Mouse (Mus musculus): ENCODE results near the gene Msi1. TPM values are rescaled to one million over a fixed set of nuclear protein-coding genes. Genes with fewer than 3 reads are reported as not detected.

Gene Msi1
- polyA plus RNA-seq, 1 experiment from 2014 or later, result 2.0 TPM

GRCm38 (mm10) chr5:115449247-115449646 lies 19.8 kb downstream of the Msi1 start:
- Histone ChIP-seq H3K4me3 (no peak overlapping the region), H3K36me3 (peaks cover 4% of the 10 kb centered on the region), H3K4me1 (replicated peaks) (peaks cover 18% of the 10 kb centered on the region), H3K4me2 (no peak overlapping the region), H3K9me3 (replicated peaks) (no peaks in the 10 kb centered on the region), H3K9ac (no peak overlapping the region), H3K27ac (no peak overlapping the region), H3K27me3 (no peaks in the 10 kb centered on the region)
- 72% methylated on average over 3 of the region's 3 CpGs for WGBS
- no peak for ATAC-seq (replicated peaks; ENCODE audit: insufficient number of reproducible peaks, insufficient read depth, low FRiP score, low read depth)

GRCm38 (mm10) chr5:115450410-115451317 lies 21.3 kb downstream of the Msi1 start:
- peaks cover 4% of the 10 kb centered on the region for H3K36me3 ChIP-seq
- no peak overlapping the region; the same call in 1 of the 2 replicates for H3K27ac ChIP-seq
- 57% methylated on average over 27 of the region's 27 CpGs for WGBS
- peaks cover 18% of the 10 kb centered on the region for H3K4me1 ChIP-seq (replicated peaks)
- no peak overlapping the region for H3K4me3 ChIP-seq
- ATAC-seq (replicated peaks; ENCODE audit: insufficient number of reproducible peaks, insufficient read depth, low FRiP score, low read depth), result peak; percentile 21; the same call in 1 of the 2 replicates
- H3K9me3 ChIP-seq (replicated peaks), result no peaks in the 10 kb centered on the region
- 0 out of 2 replicates have a peak overlapping the region, but pooled peaks have one; percentile 25 for H3K9ac ChIP-seq
- peak overlapping the region; percentile 40 for H3K4me2 ChIP-seq
- no peaks in the 10 kb centered on the region for H3K27me3 ChIP-seq

GRCm38 (mm10) chr5:115454422-115455090 lies 25.2 kb downstream of the Msi1 start:
- Histone ChIP-seq H3K4me1 (replicated peaks) (peaks cover 18% of the 10 kb centered on the region), H3K9me3 (replicated peaks) (no peaks in the 10 kb centered on the region), H3K27me3 (no peaks in the 10 kb centered on the region), H3K4me3 (no peak overlapping the region), H3K27ac (no peak overlapping the region), H3K36me3 (no peaks in the 10 kb centered on the region; the same call in 1 of the 2 replicates), H3K9ac (no peak overlapping the region), H3K4me2 (no peak overlapping the region)
- 79% methylated on average over 12 of the region's 12 CpGs for WGBS
- ATAC-seq (replicated peaks; ENCODE audit: insufficient number of reproducible peaks, insufficient read depth, low FRiP score, low read depth), result no peak

GRCm38 (mm10) chr5:115455838-115456237 lies 26.4 kb downstream of the Msi1 start:
- peaks cover 7% of the 10 kb centered on the region for H3K4me1 ChIP-seq (replicated peaks)
- H3K36me3 ChIP-seq, result no peaks in the 10 kb centered on the region; the same call in 1 of the 2 replicates
- no peak overlapping the region for H3K9ac ChIP-seq
- H3K27me3 ChIP-seq, result no peaks in the 10 kb centered on the region
- H3K9me3 ChIP-seq (replicated peaks), result no peaks in the 10 kb centered on the region
- H3K27ac ChIP-seq, result no peak overlapping the region
- WGBS, result 81% methylated on average over 7 of the region's 7 CpGs
- H3K4me3 ChIP-seq, result no peak overlapping the region
- no peak for ATAC-seq (replicated peaks; ENCODE audit: insufficient number of reproducible peaks, insufficient read depth, low FRiP score, low read depth)
- no peak overlapping the region for H3K4me2 ChIP-seq

- Histone ChIP-seq H3K4me2 (no peak overlapping the region), H3K4me3 (no peak overlapping the region), H3K9ac (no peak overlapping the region), H3K9me3 (replicated peaks) (no peaks in the 10 kb centered on the region), H3K4me1 (replicated peaks) (0 out of 2 replicates have a peak, but pooled peaks cover under 1% of the 10 kb centered on the region), H3K36me3 (no peaks in the 10 kb centered on the region), H3K27me3 (no peaks in the 10 kb centered on the region), H3K27ac (no peak overlapping the region)
- ATAC-seq (replicated peaks; ENCODE audit: insufficient number of reproducible peaks, insufficient read depth, low FRiP score, low read depth), result no peak
- 59% methylated on average over 13 of the region's 13 CpGs for WGBS
These were observed 29.5 kb downstream of the Msi1 start for GRCm38 (mm10) chr5:115458918-115459317.

- WGBS, result 76% methylated on average over 18 of the region's 18 CpGs
- H3K4me1 ChIP-seq (replicated peaks), result no peaks in the 10 kb centered on the region
- ATAC-seq (replicated peaks; ENCODE audit: insufficient number of reproducible peaks, insufficient read depth, low FRiP score, low read depth), result no peak
- no peak overlapping the region for H3K4me2 ChIP-seq
- no peak overlapping the region for H3K4me3 ChIP-seq
- H3K9me3 ChIP-seq (replicated peaks), result no peaks in the 10 kb centered on the region
- H3K36me3 ChIP-seq, result no peaks in the 10 kb centered on the region
- no peak overlapping the region for H3K27ac ChIP-seq
- H3K27me3 ChIP-seq, result no peaks in the 10 kb centered on the region
- no peak overlapping the region for H3K9ac ChIP-seq
These were observed 35.2 kb downstream of the Msi1 start for GRCm38 (mm10) chr5:115464408-115465115.

- Histone ChIP-seq H3K36me3 (no peaks in the 10 kb centered on the region), H3K27ac (no peak within 1 kb of the TSS), H3K4me2 (no peak within 1 kb of the TSS), H3K4me3 (no peak within 1 kb of the TSS), H3K9ac (no peak within 1 kb of the TSS), H3K9me3 (replicated peaks) (no peaks in the 10 kb centered on the region), H3K4me1 (replicated peaks) (peaks cover 2% of the 10 kb centered on the region; the same call in 1 of the 2 replicates), H3K27me3 (no peaks in the 10 kb centered on the region)
- WGBS, result 33% methylated on average over 9 of the region's 9 CpGs
- ATAC-seq (replicated peaks; ENCODE audit: insufficient number of reproducible peaks, insufficient read depth, low FRiP score, low read depth), result no peak
These were observed 36.4 kb downstream of the Msi1 start, which contains the start of gene Pla2g1b for GRCm38 (mm10) chr5:115465642-115466420. Gene Pla2g1b, plus strand, starts transcription at chr5:115466262.

- Histone ChIP-seq H3K9ac (no peak overlapping the region), H3K27ac (no peak overlapping the region), H3K4me1 (replicated peaks) (peaks cover 7% of the 10 kb centered on the region; the same call in 1 of the 2 replicates), H3K36me3 (no peaks in the 10 kb centered on the region), H3K4me2 (no peak overlapping the region), H3K27me3 (no peaks in the 10 kb centered on the region), H3K9me3 (replicated peaks) (no peaks in the 10 kb centered on the region), H3K4me3 (no peak overlapping the region)
- 58% methylated on average over 6 of the region's 6 CpGs for WGBS
- no peak for ATAC-seq (replicated peaks; ENCODE audit: insufficient number of reproducible peaks, insufficient read depth, low FRiP score, low read depth)
These were observed 40.4 kb downstream of the Msi1 start for GRCm38 (mm10) chr5:115469791-115470190.

GRCm38 (mm10) chr5:115470766-115471531 lies 41.5 kb downstream of the Msi1 start:
- WGBS, result 32% methylated on average over 20 of the region's 20 CpGs
- H3K27me3 ChIP-seq, result no peaks in the 10 kb centered on the region
- H3K9me3 ChIP-seq (replicated peaks), result no peaks in the 10 kb centered on the region
- no peak for ATAC-seq (replicated peaks; ENCODE audit: insufficient number of reproducible peaks, insufficient read depth, low FRiP score, low read depth)
- H3K27ac ChIP-seq, result no peak overlapping the region
- no peak overlapping the region for H3K4me3 ChIP-seq
- H3K9ac ChIP-seq, result no peak overlapping the region
- 0 out of 2 replicates have a peak overlapping the region, but pooled peaks have one; percentile 23 for H3K4me2 ChIP-seq
- no peaks in the 10 kb centered on the region for H3K36me3 ChIP-seq
- peaks cover 15% of the 10 kb centered on the region for H3K4me1 ChIP-seq (replicated peaks)

- no peak for ATAC-seq (replicated peaks; ENCODE audit: insufficient number of reproducible peaks, insufficient read depth, low FRiP score, low read depth)
- no peaks in the 10 kb centered on the region for H3K27me3 ChIP-seq
- peaks cover 18% of the 10 kb centered on the region for H3K4me1 ChIP-seq (replicated peaks)
- no peaks in the 10 kb centered on the region for H3K36me3 ChIP-seq
- H3K4me3 ChIP-seq, result no peak overlapping the region
- no peak overlapping the region for H3K9ac ChIP-seq
- WGBS, result 73% methylated on average over 10 of the region's 10 CpGs
- no peak overlapping the region for H3K4me2 ChIP-seq
- H3K27ac ChIP-seq, result no peak overlapping the region
- no peaks in the 10 kb centered on the region for H3K9me3 ChIP-seq (replicated peaks)
These were observed 43.8 kb downstream of the Msi1 start for GRCm38 (mm10) chr5:115473191-115473590.

Measured in heart, embryonic 15.5 days (tissue).